Mouse (Mus musculus) forebrain, embryonic 12.5 days (tissue): ENCODE measurements around the gene Jhy. TPM values are rescaled to one million over a fixed set of nuclear protein-coding genes. Genes with fewer than 3 reads are reported as not detected.

ENCODE experiments used
- ATAC-seq: fragments of 200-750 bp; cut with Nextera tagmentation; 2 replicates; pipeline ENCODE4 v1.8.0; 2017; ENCODE audit warnings: moderate TSS enrichment; ENCODE audit not compliant: low FRiP score
- H3K27ac ChIP-seq: fragments of 300-500 bp; sonication (generic); 2 replicates; pipeline ENCODE4 v1.5.1; 2016; ENCODE audit warnings: mild to moderate bottlenecking
- H3K27me3 ChIP-seq: fragments of 300-500 bp; sonication (generic); 2 replicates; pipeline ENCODE4 v1.6.1; 2016; ENCODE audit warnings: mild to moderate bottlenecking
- H3K36me3 ChIP-seq: fragments of 300-500 bp; sonication (generic); replicated peaks from 2 replicates; pipeline ENCODE4 v1.6.1; 2016; ENCODE audit warnings: mild to moderate bottlenecking
- H3K4me1 ChIP-seq: fragments of 300-500 bp; sonication (generic); 2 replicates; pipeline ENCODE4 v1.6.1; 2016
- H3K4me2 ChIP-seq: fragments of 300-500 bp; sonication (generic); 2 replicates; pipeline ENCODE4 v1.6.1; 2016; ENCODE audit warnings: mild to moderate bottlenecking, moderate library complexity
- H3K4me3 ChIP-seq: fragments of 300-500 bp; sonication (generic); replicated peaks from 2 replicates; pipeline ENCODE4 v1.5.1; 2016; ENCODE audit warnings: mild to moderate bottlenecking
- H3K9ac ChIP-seq: fragments of 300-500 bp; sonication (generic); 2 replicates; pipeline ENCODE4 v1.6.1; 2016; ENCODE audit warnings: mild to moderate bottlenecking
- H3K9me3 ChIP-seq: fragments of 300-500 bp; sonication (generic); 2 replicates; pipeline ENCODE4 v1.6.1; 2016
- WGBS: fragments of 180-500 bp; shearing (Covaris S2); methylation state at CpG from one replicate; pipeline ENCODE4 v1.1.7; 2016; 5-methylcytosine and 5-hydroxymethylcytosine counted together
- polyA plus RNA-seq: library from polyadenylated mRNA; unstranded; fragments of >200 nt; fragmentation: Nextera tagmentation; extraction: Ambion mirVana; gene quantifications from 2 replicates; pipeline ENCODE4 v1.2.1, GENCODE M21; 2016

Jhy gene
- polyA plus RNA-seq = 0.31 TPM in 2 replicates

DNA sequence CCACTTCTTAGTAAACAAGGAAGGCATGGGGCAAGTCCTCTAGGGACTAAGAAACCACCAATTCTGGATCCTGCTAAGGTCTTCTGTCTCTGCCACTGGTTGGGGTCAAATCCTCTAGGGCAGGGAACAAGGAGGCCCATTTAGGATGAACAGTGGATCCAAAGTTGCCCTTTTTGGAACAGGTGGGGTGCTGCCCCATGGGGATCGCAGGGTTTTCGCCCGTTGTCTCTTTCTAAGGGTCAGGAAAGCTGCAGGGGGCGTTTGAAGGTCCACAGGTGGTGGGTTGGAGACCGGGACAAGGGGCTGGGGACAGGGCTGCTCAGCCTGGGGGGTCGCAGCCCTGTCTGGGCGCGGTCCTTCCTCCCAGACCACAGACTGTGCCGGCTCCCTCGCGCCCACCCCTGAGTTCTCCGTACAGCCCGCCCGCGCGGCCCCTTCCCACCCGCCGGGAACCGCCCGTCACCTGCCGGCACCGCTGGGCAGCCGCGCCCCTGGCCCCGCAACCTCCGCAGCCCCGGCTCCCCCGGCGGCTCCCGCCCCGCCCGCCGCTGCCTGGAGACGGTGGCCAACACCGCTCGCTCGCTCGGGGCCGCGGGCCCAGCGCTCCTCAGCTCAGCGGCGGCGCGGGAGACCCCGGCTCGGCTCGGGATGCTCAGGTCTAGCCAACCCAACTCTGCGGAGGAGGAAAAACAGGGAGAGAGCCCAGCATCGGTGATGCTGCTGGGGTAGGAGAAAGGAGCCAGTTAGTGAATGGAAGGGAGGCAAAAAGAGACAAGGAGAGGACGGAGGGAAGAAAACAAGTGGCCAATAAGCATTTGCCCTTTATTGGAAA, at the start of gene Jhy:
Gene Jhy (minus strand): TSS at position 533 of the 832 bp plus-strand sequence.
- Histone ChIP-seq H3K27ac (no peak within 1 kb of the TSS), H3K27me3 (peaks cover 53% of the 10 kb centered on the region)

GRCm38 (mm10) chr9:41012456-41012855, 48.5 kb upstream of the Jhy start:
- Histone ChIP-seq H3K4me3 (no peak overlapping the region), H3K27ac (peak overlapping the region; percentile 96), H3K4me1 (peaks cover 50% of the 10 kb centered on the region), H3K9me3 (no peaks in the 10 kb centered on the region), H3K9ac (no peak overlapping the region), H3K27me3 (no peaks in the 10 kb centered on the region), H3K36me3 (no peaks in the 10 kb centered on the region), H3K4me2 (peak overlapping the region; percentile 47)
- ATAC-seq = peak; percentile 62
- 37% methylated on average over 5 of the region's 5 CpGs for WGBS

More for the DNA sequence above, at the start of gene Jhy:
- WGBS = under 1% methylated on average over 49 of the region's 51 CpGs
- Histone ChIP-seq H3K4me1 (peaks cover 16% of the 10 kb centered on the region), H3K4me2 (peak within 1 kb of the TSS; percentile 93), H3K4me3 (peak within 1 kb of the TSS; percentile 53), H3K9ac (peak within 1 kb of the TSS; percentile 59), H3K9me3 (no peaks in the 10 kb centered on the region), H3K36me3 (no peaks in the 10 kb centered on the region)
- ATAC-seq = peak; percentile 83

DNA sequence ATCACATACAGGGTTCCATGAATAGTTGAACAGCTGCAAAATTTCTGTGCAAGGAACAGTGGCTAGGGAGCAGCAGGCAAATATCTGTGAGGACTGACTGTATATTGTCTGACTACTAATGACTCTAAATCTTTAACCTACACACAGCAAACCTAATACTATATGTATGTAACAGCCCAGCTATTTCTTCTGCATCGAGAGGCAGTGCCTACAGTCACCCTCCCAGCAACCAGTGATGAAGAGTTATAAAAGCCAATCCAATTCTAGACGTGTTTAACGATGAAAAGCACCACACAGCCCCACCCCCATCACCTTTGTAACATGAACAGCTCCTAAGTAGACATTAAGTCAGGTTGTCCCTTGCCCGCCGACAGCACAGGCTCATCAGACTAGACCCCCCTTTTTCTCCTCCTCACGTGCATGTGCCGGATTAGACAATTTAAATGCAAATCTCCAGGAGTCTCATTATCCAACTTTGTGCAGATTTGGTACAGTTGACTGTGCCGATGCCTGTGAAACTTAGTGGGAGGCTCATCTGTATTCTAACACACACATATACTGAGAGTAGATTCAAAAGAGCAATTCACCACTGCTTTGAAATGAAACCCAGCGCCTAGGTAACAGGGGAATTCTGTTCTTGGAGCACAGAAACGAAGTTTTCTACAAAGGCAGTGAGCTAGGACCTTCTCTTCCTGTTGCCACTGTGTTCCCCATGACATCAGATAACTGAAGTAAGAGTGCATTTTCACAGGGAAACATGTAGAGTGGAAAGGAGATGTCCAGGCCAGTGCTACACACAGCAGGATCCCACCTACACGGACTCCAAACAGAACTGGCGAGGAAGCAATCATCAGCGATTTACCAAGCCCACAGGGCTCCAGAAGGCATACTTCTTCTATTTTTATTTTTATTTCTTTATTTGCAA, 47.9 kb upstream of the Jhy start:
- no peaks in the 10 kb centered on the region for H3K9me3 ChIP-seq
- H3K4me3 ChIP-seq = 0 out of 2 replicates have a peak overlapping the region, but pooled peaks have one; percentile 1
- H3K27ac ChIP-seq = peak overlapping the region; percentile 96
- WGBS = 14% methylated on average over 13 of the region's 13 CpGs
- no peaks in the 10 kb centered on the region for H3K36me3 ChIP-seq
- H3K9ac ChIP-seq = peak overlapping the region; percentile 33; the same call in 1 of the 2 replicates
- peak overlapping the region; percentile 47 for H3K4me2 ChIP-seq
- H3K27me3 ChIP-seq = no peaks in the 10 kb centered on the region
- H3K4me1 ChIP-seq = peaks cover 50% of the 10 kb centered on the region
- ATAC-seq = peak; percentile 89

- Histone ChIP-seq H3K4me3 (no peak overlapping the region), H3K9ac (no peak overlapping the region), H3K9me3 (no peaks in the 10 kb centered on the region), H3K4me1 (peaks cover 27% of the 10 kb centered on the region), H3K36me3 (no peaks in the 10 kb centered on the region), H3K27me3 (no peaks in the 10 kb centered on the region), H3K4me2 (no peak overlapping the region), H3K27ac (no peak overlapping the region)
- 12% methylated on average over 1 of the region's 1 CpGs for WGBS
- ATAC-seq = no peak
Measured at GRCm38 (mm10) chr9:41007785-41008184, 43.9 kb upstream of the Jhy start.

- 0 out of 2 replicates have a peak, but pooled peaks cover 7% of the 10 kb centered on the region for H3K4me1 ChIP-seq
- ATAC-seq = no peak
- 84% methylated on average over 4 of the region's 4 CpGs for WGBS
Measured at GRCm38 (mm10) chr9:41004415-41004814, 40.5 kb upstream of the Jhy start, which contains the start of gene Crtam. Gene Crtam, minus strand, starts transcription at chr9:41004628.

GRCm38 (mm10) chr9:40997116-40997779, 33.3 kb upstream of the Jhy start:
- Histone ChIP-seq H3K9me3 (no peaks in the 10 kb centered on the region), H3K27ac (no peak overlapping the region), H3K36me3 (no peaks in the 10 kb centered on the region), H3K27me3 (no peaks in the 10 kb centered on the region), H3K4me1 (0 out of 2 replicates have a peak, but pooled peaks cover 7% of the 10 kb centered on the region), H3K4me2 (no peak overlapping the region), H3K4me3 (no peak overlapping the region), H3K9ac (no peak overlapping the region)
- WGBS = 90% methylated on average over 7 of the region's 7 CpGs
- ATAC-seq = no peak

More at GRCm38 (mm10) chr9:41004415-41004814, 40.5 kb upstream of the Jhy start, which contains the start of gene Crtam:
- Histone ChIP-seq H3K9me3 (no peaks in the 10 kb centered on the region), H3K27me3 (no peaks in the 10 kb centered on the region), H3K9ac (no peak within 1 kb of the TSS), H3K36me3 (no peaks in the 10 kb centered on the region), H3K27ac (no peak within 1 kb of the TSS), H3K4me3 (no peak within 1 kb of the TSS), H3K4me2 (no peak within 1 kb of the TSS)

GRCm38 (mm10) chr9:40994075-40994474, 30.2 kb upstream of the Jhy start:
- Histone ChIP-seq H3K27ac (no peak overlapping the region), H3K4me1 (peaks cover 5% of the 10 kb centered on the region; the same call in 1 of the 2 replicates), H3K4me3 (no peak overlapping the region), H3K27me3 (no peaks in the 10 kb centered on the region), H3K9me3 (no peaks in the 10 kb centered on the region), H3K9ac (no peak overlapping the region), H3K4me2 (no peak overlapping the region), H3K36me3 (no peaks in the 10 kb centered on the region)
- 85% methylated on average over 5 of the region's 5 CpGs for WGBS
- ATAC-seq = no peak

GRCm38 (mm10) chr9:40991511-40991910, 27.6 kb upstream of the Jhy start:
- Histone ChIP-seq H3K9me3 (no peaks in the 10 kb centered on the region), H3K4me3 (no peak overlapping the region), H3K36me3 (no peaks in the 10 kb centered on the region), H3K27me3 (peaks cover 17% of the 10 kb centered on the region), H3K27ac (no peak overlapping the region), H3K4me2 (no peak overlapping the region), H3K4me1 (peaks cover 5% of the 10 kb centered on the region; the same call in 1 of the 2 replicates), H3K9ac (no peak overlapping the region)
- ATAC-seq = no peak
- 90% methylated on average over 6 of the region's 6 CpGs for WGBS

- Histone ChIP-seq H3K27me3 (peaks cover 17% of the 10 kb centered on the region), H3K4me1 (peaks cover 5% of the 10 kb centered on the region; the same call in 1 of the 2 replicates), H3K9ac (no peak overlapping the region), H3K4me3 (no peak overlapping the region), H3K36me3 (no peaks in the 10 kb centered on the region), H3K27ac (peak overlapping the region; percentile 27; the same call in 1 of the 2 replicates), H3K9me3 (no peaks in the 10 kb centered on the region), H3K4me2 (no peak overlapping the region)
- 44% methylated on average over 4 of the region's 4 CpGs for WGBS
- ATAC-seq = peak; percentile 78
Measured at GRCm38 (mm10) chr9:40989940-40990588, 26.1 kb upstream of the Jhy start.

GRCm38 (mm10) chr9:40984313-40984712, 20.4 kb upstream of the Jhy start:
- Histone ChIP-seq H3K27ac (no peak overlapping the region), H3K4me2 (no peak overlapping the region), H3K4me1 (no peaks in the 10 kb centered on the region), H3K36me3 (no peaks in the 10 kb centered on the region), H3K9me3 (no peaks in the 10 kb centered on the region), H3K27me3 (peaks cover 24% of the 10 kb centered on the region), H3K4me3 (no peak overlapping the region), H3K9ac (no peak overlapping the region)
- ATAC-seq = no peak
- 72% methylated on average over 3 of the region's 3 CpGs for WGBS

GRCm38 (mm10) chr9:40983758-40984157, 19.8 kb upstream of the Jhy start:
- Histone ChIP-seq H3K27ac (no peak overlapping the region), H3K9me3 (no peaks in the 10 kb centered on the region), H3K4me3 (no peak overlapping the region), H3K27me3 (peaks cover 24% of the 10 kb centered on the region), H3K9ac (no peak overlapping the region), H3K4me1 (no peaks in the 10 kb centered on the region), H3K4me2 (no peak overlapping the region), H3K36me3 (no peaks in the 10 kb centered on the region)
- no peak for ATAC-seq
- 86% methylated on average over 3 of the region's 3 CpGs for WGBS
